Mouse (Mus musculus) urinary bladder, postnatal 10 days (tissue): ENCODE measurements around the gene Me3.

Experiments
- DNase-seq: peaks from one replicate; pipeline ENCODE4 v3.0.0; 2022; ENCODE audit warnings: low spot score

The Me3 gene

DNA sequence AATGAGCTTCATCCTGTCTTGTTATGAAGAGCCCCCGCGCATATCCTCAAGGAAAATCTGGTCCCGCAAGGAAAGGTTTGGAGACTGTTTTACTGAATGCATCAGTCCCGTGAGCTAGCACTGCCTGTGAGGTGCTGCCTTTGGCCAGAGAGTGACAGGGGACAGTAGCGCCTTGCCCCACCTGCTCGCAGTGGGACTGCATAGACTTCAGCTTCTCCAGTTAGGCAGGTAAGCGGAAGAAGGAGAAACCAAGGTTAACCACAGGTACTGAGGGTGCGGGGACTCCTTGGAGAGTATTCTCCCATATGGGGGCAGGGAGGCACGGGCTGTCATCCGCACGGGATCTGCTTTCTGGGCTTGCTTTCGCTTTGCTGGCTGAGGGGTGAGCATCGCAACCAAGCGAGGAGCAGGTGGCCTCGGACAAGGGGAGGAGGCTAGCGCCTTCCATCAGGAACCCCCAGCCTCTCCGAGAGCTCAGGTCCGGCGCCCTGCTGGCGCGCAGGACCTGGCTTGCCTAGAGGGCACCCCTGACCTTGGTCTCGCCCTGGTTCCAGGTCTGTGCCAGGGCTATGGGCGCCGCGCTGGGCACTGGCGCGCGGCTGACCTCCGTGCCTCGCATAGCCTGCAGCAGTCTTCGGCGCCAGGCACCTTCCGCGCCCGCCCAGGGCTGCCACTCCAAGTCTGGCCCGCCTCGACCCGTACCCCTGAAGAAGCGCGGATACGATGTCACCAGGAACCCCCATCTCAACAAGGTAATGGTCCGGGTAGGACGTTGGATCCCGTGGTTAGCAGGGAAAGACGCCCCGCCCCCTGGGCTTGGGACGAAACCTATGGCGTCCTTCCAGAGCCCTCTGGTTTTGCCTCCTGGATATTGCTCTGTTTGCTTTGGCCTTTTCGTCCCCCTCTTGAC is at the start of gene Me3:
Gene Me3, plus strand, starts transcription at position 51 of the 910 bp plus-strand sequence.
- no peak for DNase-seq

GRCm38 (mm10) chr7:89590039-89590438 is 42.2 kb upstream of the Me3 start:
- no peak for DNase-seq

DNA sequence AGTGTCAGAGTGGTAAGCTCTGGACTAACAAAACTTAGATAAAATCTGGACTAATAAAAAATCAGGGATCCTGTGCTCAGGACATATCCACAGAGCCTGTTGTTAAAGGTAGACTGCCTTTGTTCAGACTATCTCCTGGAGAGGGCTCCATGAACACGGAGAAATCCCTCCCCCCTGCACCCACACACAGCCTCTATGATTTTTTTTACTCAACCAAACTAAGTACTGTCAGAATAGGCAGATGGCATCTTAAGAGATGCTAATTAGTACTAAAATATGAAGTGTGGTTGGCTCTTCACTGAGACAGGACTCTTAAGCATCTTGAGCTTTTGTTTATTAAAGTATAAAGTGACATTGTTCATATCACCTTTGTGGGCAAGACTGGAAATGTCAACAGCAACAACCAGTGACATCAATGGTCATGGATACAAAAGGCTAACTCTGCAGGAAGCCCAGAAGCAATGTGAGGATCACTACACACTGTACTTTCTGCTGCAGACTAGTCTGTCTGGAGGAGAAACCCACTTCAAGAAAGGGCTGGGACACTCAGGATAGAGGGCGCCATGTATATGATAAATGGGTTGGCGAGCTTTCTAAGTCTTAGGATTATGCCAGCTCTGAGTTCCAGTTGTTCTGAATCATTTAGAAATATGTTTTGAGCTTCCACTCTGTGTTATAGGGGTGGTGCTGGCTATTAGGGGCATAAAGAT is 41.5 kb upstream of the Me3 start:
- no peak for DNase-seq

DNA sequence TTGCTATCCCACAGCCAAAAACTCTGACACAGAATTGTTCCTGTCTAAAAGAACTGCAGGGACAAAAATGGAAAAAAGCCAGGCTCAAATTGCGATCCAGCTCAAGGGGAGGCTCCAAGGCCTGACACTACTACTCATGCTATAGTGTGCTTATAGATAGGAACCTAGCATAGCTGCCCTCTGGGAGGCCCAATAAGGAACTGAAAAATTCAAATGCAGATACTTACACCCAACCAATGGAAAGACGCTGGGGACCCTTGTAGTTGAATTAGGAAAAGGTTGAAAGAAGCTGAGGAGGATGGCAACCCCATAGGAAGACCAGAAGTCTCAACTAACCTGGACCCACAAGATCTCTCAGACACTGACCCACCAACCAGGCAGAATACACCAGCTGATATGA is 36.4 kb upstream of the Me3 start:
- no peak for DNase-seq

GRCm38 (mm10) chr7:89605589-89606536 is 26.3 kb upstream of the Me3 start:
- DNase-seq = no peak

GRCm38 (mm10) chr7:89607329-89607728 is 24.9 kb upstream of the Me3 start:
- DNase-seq = no peak

DNA sequence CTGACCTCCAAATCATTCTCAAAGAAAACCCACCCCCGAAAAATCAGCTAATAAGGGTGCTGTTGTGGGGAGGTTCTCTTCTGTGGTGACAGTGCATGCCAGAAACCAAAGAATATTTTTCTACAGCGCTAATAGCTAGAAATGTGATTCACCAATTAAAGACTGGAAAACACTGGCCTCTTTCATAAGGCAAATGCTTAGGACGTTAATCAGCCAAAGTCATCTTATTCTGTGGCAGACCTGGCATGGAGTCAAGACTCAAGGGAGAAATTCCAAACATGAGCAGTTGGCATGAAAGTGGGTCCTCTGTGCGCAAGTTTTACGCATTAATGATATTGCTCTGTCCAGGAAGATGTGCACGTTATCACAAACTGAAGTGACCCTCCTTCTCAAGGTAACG is 21.0 kb upstream of the Me3 start:
- no peak for DNase-seq

GRCm38 (mm10) chr7:89616235-89616634 is 16.0 kb upstream of the Me3 start:
- no peak for DNase-seq

GRCm38 (mm10) chr7:89623331-89623730 is 8.9 kb upstream of the Me3 start:
- no peak for DNase-seq

DNA sequence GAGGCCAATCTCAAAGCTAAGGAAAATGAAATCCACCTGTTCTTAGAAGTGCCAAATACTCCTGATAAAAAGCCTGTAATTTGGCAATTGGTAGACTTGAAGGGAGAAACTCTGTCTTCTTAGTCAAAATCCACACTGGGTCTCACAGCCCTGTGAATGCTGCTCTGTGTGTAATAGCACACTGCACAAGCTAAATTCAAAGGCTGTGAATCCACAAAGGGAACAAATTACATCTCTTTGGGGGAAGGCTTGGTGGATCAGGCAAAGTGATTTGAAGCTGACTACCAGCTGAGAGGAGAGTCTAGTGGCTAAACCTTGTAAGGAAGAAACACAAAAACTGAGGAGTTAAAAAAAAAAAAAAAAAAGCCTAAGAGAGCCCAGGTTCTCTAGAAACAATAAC is 4.8 kb upstream of the Me3 start:
- DNase-seq = no peak

GRCm38 (mm10) chr7:89628006-89628405 is 4.2 kb upstream of the Me3 start:
- DNase-seq = no peak

DNA sequence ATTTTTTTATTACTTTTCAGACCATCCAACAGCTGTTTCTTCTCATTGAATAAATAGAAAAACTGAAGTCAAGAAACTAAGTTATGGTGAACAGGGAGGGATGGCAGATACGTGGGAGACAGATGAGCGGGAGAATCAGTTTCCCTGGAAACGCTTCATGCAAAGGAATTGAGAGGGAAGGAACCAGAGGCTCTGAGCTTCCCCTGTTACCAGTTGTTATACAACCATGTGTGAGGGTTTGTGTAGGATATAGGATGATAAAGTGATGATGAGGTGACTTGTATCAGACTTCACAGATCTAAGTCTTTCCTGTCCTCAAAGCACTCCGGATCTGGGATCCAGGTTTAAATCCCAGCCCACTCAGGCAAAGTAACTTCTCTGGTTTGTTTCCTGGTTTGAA is 3.2 kb upstream of the Me3 start:
- no peak for DNase-seq

DNA sequence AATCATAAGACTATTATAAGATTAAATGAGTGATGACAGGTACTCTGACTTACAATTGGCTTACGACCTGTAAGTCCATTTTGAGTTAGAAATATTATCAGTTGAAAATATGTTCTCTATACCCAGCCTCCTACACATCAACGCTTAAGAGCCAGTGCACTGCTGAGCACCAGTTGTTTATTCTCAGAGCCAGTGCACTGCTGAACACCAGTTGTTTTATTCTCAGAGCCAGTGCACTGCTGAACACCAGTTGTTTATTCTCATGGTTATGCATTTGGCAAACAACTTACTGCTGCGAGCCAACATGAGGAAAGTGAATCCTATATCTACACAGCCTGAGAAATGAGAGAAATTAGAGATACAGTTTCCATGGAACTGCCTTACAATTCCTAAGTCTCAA is 2.3 kb upstream of the Me3 start:
- DNase-seq = no peak

DNA sequence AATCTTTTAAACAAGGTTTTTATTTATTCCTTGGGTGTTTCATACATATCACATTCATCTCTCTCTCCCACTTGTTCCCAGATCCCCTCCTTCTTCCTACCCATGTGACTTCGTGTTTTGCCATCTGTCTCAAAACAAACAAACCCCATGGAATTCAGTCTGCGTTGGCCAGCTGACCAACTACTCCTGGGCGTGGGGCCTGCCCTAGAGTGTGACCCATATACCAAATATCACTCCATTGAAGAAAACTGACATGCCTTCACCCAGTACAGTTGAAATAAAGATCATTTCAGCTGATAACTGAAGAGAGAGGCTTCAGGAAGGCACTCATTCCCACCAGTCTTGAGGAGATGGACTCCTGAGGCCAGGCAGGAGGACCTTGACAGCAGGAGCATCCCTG is 1.4 kb upstream of the Me3 start:
- DNase-seq = no peak

GRCm38 (mm10) chr7:89640533-89640932 is 8.3 kb downstream of the Me3 start:
- no peak for DNase-seq

DNA sequence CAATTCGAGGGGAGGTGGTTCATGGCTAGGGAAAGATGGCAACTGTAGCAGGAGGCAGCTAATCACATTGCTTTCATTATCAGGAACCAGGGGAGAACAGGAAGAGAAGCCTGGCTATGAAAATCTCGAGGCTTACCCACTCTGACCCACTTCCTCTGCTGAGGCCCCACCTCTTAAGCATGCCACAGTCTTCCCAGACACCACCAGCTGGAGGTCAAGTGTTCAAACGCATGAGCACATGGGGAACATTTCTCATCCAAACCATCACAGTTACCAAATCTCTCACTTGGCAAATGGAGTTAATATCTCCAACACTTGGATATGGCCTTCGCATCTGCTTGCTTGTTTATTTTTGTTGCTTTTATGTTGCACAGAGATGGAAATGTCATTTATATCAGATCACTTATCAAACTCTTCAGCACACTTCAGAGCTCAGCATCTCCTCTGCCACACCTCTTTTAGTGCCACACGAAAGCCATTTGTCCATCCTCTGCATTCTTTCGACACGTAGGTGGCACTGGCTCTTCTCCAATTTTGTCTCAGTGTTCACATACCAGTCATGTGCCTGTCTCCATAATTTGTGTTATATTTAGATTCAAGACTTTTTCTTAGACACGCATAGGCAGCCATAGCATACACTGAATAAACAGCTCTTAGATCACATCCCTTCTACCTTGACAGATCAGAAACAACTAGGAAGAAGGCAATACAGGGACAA is 8.9 kb downstream of the Me3 start:
- DNase-seq = no peak

GRCm38 (mm10) chr7:89645015-89645414 is 12.8 kb downstream of the Me3 start:
- no peak for DNase-seq

DNA sequence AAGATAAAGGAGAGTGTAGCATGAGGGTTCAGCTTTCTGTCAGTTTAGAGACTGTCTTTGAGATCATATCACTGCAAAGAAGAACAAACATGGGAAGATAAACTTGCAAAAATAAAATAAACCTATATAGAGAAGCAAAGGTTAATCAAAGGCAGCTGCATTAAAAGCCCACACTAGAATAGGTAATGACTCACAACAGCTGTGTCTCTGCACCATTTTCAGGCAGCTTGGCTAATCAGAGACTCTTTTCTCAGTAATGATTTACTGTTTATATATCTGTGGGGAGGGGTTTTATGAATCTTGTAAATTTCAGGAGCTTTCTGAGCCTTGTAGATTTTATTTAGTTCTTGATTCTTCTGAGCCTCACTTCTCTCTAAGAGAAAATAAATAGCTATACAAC is 15.7 kb downstream of the Me3 start:
- no peak for DNase-seq

DNA sequence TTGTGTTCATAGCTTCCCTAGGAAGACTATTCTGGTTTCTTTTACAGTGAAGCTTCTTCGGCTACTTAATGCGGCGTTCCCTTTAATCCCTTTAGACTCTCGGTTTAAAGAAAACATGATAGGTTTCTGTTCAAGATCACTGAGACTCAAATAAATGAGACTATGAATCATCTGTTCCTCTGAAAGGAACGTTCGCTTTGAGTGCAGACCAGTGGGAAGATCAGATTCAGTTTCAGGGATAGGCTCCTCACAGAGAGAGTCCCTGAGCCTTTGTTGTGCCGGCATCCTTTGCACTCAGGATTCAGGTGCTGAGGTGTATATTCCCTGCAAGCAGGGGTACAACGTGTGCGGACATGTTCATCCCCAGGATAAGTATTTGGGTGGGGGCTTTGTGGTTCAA is 25.0 kb downstream of the Me3 start:
- DNase-seq = no peak

- DNase-seq = no peak
Observed at GRCm38 (mm10) chr7:89657692-89658212, 25.6 kb downstream of the Me3 start.

- DNase-seq = no peak
Observed at GRCm38 (mm10) chr7:89664197-89664596, 32.0 kb downstream of the Me3 start.
